Mouse (Mus musculus) Patski (cell line): ENCODE measurements around the gene Gm8922. TPM values are rescaled to one million over a fixed set of nuclear protein-coding genes. Genes with fewer than 3 reads are reported as not detected.
"Not testable (repeated sequence)": the region's sequence is repeated elsewhere in the genome, so short reads cannot be mapped to it uniquely, and the experiment has no call there.

Experiments used
- ATAC-seq: fragments of 100-300 bp; one replicate; pipeline ENCODE4 v1.8.0; 2021
- CTCF ChIA-PET: fragments of 350-600 bp; sonication (Branson Sonifier 250); formaldehyde crosslinking; loops from one replicate; lab custom pipeline; 2022; ENCODE audit warnings: inconsistent platforms; lab: Charles Lee
- POLR2A ChIA-PET: fragments of 350-600 bp; sonication (Branson Sonifier 250); formaldehyde crosslinking; loops from one replicate; lab custom pipeline; 2022; ENCODE audit warnings: antibody characterized with exemption, inconsistent platforms; lab: Charles Lee
- DNase-seq: peaks from one replicate; pipeline ENCODE4 v3.0.0-alpha.2; 2011; ENCODE audit warnings: low read depth, low spot score
- H3K27me3 ChIP-seq: fragments of 371-371 bp; one replicate; pipeline ENCODE4 v1.5.1; 2021
- in situ Hi-C: fragments of 300-500 bp; cut with MboI; formaldehyde crosslinking; loops from 3 replicates; pipeline ENCODE4 v1.11.1; 2018; ENCODE audit warnings: low pct_unique_long_range_greater_than_20kb, mixed read lengths
- polyA plus RNA-seq: library from polyadenylated mRNA; unstranded; gene quantifications from one replicate; pipeline ENCODE4 v1.2.3, GENCODE M21; 2021

Gene Gm8922
- not detected for polyA plus RNA-seq

GRCm38 (mm10) chr5:11681659-11682058 is at the start of gene Gm8922:
Gene Gm8922, plus strand, starts transcription at chr5:11681959.
- DNase-seq, in situ Hi-C loops, ATAC-seq, POLR2A ChIA-PET, CTCF ChIA-PET, H3K27me3 ChIP-seq: not testable (repeated sequence)

Other genes with a start within 250 kb of the Gm8922 start
- gene Gm8906, start 179.3 kb upstream of the Gm8922 start, polyA plus RNA-seq = not detected
- not detected for gene Gm6460, start 87.0 kb upstream of the Gm8922 start, polyA plus RNA-seq
- gene Gm8926, start 88.6 kb downstream of the Gm8922 start, polyA plus RNA-seq = not detected
- not detected for gene Gm6465, start 163.6 kb downstream of the Gm8922 start, polyA plus RNA-seq
- gene 4933402N22Rik, start 236.1 kb downstream of the Gm8922 start, polyA plus RNA-seq = not detected